Mouse (Mus musculus): ENCODE measurements around the gene Usp11.

- no peak for TF ChIP-seq CTCF (IDR thresholded peaks at IDR 0.05)
- no peak for TF ChIP-seq POLR2A (IDR thresholded peaks at IDR 0.05; ENCODE audit: insufficient read depth, low read depth, low read length)
- no peak for TF ChIP-seq EP300 (IDR thresholded peaks at IDR 0.05; ENCODE audit: insufficient read depth, low read depth, low read length)
These were observed 32.8 kb downstream of the Usp11 start for GRCm38 (mm10) chrX:20736479-20736878.
